Mouse (Mus musculus): Measurements from ENCODE around the gene Slco6d1.

DNA sequence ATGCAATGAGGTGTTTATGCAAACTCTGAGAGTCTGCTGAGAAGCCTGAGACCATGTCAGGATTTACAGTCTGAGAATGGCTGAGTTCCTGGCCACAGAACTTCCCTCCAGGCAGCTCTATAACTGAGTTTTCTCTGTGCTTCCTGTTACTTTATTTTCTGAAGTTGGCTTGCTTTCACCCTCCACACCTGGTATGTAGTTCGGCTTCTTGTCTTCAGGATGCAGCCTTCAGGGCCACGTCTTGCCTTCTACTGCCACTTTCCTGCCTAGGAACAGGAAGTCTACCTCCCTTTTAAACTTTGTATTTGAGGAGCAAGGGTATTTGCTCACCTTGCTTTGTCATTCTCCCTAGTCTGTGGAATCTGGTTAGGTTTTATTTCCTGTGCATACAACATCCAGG lies 58.3 kb downstream of the Slco6d1 start:
- TF ChIP-seq MAFK (IDR thresholded peaks at IDR 0.05; ENCODE audit: insufficient read depth, low read depth, low read length) (no peak), ZC3H11A (IDR thresholded peaks at IDR 0.05; ENCODE audit: borderline replicate concordance, low read depth, low read length) (no peak)

Data from ES-E14 (cell line).